Mouse (Mus musculus): ENCODE measurements at regions not wholly inside any gene's neighbourhood (a gene's known extent, or its start where the extent isn't known, plus 50 kb on each side); places are given as distances from the start of the nearest gene placed in this dataset.

DNA sequence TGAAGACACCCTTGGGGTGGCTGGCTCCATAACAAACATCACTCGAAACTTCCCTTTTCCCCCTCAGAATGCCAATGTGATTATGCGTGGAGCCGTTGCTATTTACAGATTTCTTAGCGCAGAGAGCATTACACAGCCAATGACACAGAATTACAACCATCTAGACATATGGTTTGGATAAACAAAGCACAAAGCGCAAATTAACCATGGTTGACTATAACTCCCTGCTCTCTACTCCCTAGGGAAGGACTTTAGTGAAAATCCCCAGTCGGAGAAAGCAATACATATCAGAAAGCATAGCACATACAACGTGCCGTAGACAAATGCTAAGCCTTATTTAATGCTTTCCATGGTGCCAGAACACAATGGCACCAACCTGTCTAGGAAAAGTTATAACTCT lies 131.8 kb downstream of the Tshz3 start:
- H3K27ac ChIP-seq (ENCODE audit: insufficient read depth, low read length), result no peak overlapping the region
- TF ChIP-seq POLR2A (IDR thresholded peaks at IDR 0.05; ENCODE audit: low read depth, low read length), result no peak
- no peak for TF ChIP-seq CTCF (IDR thresholded peaks at IDR 0.05; ENCODE audit: borderline replicate concordance, insufficient read depth, low read length)

DNA sequence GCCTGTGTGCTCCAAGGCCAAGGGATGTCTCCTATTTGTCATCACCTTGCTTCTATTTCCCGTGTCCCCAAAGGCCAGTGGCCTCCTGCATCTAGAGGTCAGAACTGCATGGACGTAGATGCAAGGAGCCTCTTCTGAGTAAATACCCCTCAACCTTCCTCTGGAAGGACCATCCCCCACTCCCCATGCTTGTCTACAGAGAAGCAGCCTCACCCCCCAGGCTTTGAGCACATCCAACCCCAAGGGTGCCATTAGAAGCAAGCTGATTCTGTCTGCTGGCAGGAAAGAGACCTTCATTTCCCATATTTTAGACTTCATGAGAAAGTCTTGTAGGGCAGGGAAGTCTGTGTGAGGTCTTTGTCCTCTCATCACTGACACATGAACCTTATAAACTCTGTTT lies 132.2 kb downstream of the Tshz3 start:
- TF ChIP-seq POLR2A (IDR thresholded peaks at IDR 0.05; ENCODE audit: low read depth, low read length) (no peak), CTCF (IDR thresholded peaks at IDR 0.05; ENCODE audit: borderline replicate concordance, insufficient read depth, low read length) (no peak)
- H3K4me3 ChIP-seq (ENCODE audit: insufficient read depth, low read length), result no peak overlapping the region
- H3K4me1 ChIP-seq (ENCODE audit: control insufficient read depth, insufficient read depth, low read length), result no peaks in the 10 kb centered on the region
- H3K27ac ChIP-seq (ENCODE audit: insufficient read depth, low read length), result no peak overlapping the region

More for the DNA sequence above, 131.8 kb downstream of the Tshz3 start:
- Histone ChIP-seq H3K4me1 (ENCODE audit: control insufficient read depth, insufficient read depth, low read length) (no peaks in the 10 kb centered on the region), H3K4me3 (ENCODE audit: insufficient read depth, low read length) (no peak overlapping the region)

DNA sequence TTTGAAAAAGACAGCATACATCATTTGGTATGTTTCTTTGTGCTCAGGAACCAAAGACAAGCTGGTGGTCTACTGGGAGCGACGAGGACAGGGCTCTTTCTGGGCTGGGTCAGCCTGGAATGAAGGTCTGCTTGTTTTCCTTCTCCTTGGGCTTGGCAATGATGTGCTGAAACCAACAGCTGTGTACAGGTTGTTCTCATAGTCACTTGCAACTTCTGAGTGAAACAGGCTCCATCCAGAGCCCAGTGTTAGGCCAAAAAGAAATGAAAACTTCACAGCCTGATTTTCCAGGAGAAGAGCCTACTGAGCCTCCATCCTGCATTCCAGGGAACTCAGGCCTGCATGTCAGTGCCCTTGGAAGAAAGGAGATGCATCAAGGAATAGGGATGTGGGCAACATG lies 150.4 kb downstream of the Tshz3 start:
- TF ChIP-seq POLR2A (IDR thresholded peaks at IDR 0.05; ENCODE audit: low read depth, low read length) (no peak), CTCF (IDR thresholded peaks at IDR 0.05; ENCODE audit: borderline replicate concordance, insufficient read depth, low read length) (no peak)
- Histone ChIP-seq H3K27ac (ENCODE audit: insufficient read depth, low read length) (no peak overlapping the region), H3K4me3 (ENCODE audit: insufficient read depth, low read length) (no peak overlapping the region)

DNA sequence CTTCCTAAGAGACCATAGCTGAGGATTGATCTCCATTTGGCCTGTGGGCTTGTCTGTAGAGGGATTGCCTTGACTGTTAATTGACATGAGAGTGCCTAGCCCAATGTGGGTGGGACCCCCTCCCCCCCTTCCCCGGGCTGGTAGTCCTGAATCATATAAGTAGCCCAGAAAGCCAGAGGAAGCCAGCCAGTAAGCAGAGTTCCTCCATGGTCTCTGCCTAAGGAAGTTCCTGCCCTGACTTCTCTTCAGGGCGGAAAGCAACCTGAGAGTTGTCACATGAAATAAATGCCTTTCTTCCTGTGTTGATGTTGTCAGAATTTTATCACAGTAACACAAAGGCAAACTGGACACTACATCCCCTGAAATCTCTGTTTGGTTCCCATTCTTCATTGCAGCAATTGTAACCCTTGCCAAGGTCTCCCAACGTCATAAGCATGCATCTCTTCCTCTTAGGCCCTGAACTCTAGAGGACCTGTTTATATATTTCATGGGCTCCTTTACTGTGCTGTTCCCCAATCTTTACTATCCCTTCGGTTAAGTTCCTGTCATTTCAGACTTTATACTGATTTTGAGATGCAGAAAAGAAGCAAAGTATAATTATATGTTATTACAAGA lies 153.5 kb downstream of the Tshz3 start:
- no peak overlapping the region for H3K4me3 ChIP-seq (ENCODE audit: insufficient read depth, low read length)
- TF ChIP-seq CTCF (IDR thresholded peaks at IDR 0.05; ENCODE audit: borderline replicate concordance, insufficient read depth, low read length), result no peak
- TF ChIP-seq POLR2A (IDR thresholded peaks at IDR 0.05; ENCODE audit: low read depth, low read length), result no peak
- H3K4me1 ChIP-seq (ENCODE audit: control insufficient read depth, insufficient read depth, low read length), result no peaks in the 10 kb centered on the region
- H3K27ac ChIP-seq (ENCODE audit: insufficient read depth, low read length), result no peak overlapping the region

More for the DNA sequence above, 150.4 kb downstream of the Tshz3 start:
- H3K4me1 ChIP-seq (ENCODE audit: control insufficient read depth, insufficient read depth, low read length), result no peaks in the 10 kb centered on the region

DNA sequence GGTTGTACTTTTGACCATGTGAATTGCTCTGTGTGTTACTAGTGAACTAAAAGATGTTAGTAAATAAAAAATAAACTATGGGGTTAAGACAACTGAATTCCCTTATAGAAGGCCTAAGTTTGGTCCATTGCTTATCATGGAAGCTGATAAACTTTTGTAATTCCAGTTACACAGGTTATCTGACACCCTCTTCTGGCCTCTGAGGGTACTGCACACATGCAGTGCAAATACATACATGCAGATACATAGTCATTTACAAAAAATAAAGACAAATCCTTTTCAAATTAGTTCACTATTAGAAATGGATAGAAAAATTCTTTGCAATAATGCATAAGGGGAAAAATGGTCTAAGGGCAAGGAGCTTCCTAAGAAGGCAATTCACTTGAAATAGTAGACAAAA lies 156.4 kb downstream of the Tshz3 start:
- TF ChIP-seq POLR2A (IDR thresholded peaks at IDR 0.05; ENCODE audit: low read depth, low read length), result no peak
- TF ChIP-seq CTCF (IDR thresholded peaks at IDR 0.05; ENCODE audit: borderline replicate concordance, insufficient read depth, low read length), result no peak
- H3K27ac ChIP-seq (ENCODE audit: insufficient read depth, low read length), result no peak overlapping the region
- H3K4me3 ChIP-seq (ENCODE audit: insufficient read depth, low read length), result no peak overlapping the region
- H3K4me1 ChIP-seq (ENCODE audit: control insufficient read depth, insufficient read depth, low read length), result no peaks in the 10 kb centered on the region

DNA sequence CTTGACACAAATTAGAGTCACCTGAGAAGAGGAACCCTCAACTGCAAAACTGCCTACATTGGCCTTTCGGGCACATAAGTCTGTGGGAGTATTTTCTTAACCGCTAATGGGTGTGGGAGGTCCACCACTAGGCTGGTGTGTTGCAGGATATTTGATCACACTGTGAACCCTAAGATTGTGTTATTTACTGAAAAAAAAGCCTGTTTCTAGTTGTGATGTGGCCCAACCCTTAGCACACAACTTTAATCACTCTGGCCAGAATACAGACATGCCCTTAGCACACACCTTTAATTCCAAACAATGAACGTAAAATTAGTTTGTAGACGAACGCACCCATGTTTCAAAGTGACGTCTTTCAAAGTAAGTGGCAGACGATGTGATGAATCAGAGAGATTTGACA lies 161.5 kb downstream of the Tshz3 start:
- Histone ChIP-seq H3K4me3 (ENCODE audit: insufficient read depth, low read length) (no peak overlapping the region), H3K4me1 (ENCODE audit: control insufficient read depth, insufficient read depth, low read length) (no peaks in the 10 kb centered on the region), H3K27ac (ENCODE audit: insufficient read depth, low read length) (no peak overlapping the region)
- no peak for TF ChIP-seq CTCF (IDR thresholded peaks at IDR 0.05; ENCODE audit: borderline replicate concordance, insufficient read depth, low read length)
- TF ChIP-seq POLR2A (IDR thresholded peaks at IDR 0.05; ENCODE audit: low read depth, low read length), result no peak

DNA sequence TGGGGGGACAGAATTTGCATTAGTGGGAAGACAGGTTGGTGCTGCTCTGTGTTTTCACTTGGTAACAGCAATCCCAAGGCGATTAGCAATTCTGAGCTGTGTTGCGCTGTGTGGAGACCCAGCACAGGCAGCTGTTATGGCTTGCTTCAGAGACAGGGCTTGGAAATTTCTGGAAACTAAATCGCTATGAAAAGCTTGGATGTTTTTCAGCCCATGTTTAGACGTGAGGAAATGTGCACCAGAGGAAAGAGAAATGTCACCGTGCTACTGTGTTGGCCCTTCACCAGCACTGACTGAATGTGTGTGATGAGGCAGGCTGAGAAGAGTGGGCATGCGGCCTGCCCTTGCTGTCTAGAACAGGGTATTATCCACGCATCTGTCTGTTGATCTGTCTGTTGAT lies 164.6 kb downstream of the Tshz3 start:
- no peak overlapping the region for H3K4me3 ChIP-seq (ENCODE audit: insufficient read depth, low read length)
- H3K4me1 ChIP-seq (ENCODE audit: control insufficient read depth, insufficient read depth, low read length), result no peaks in the 10 kb centered on the region
- H3K27ac ChIP-seq (ENCODE audit: insufficient read depth, low read length), result no peak overlapping the region
- TF ChIP-seq POLR2A (IDR thresholded peaks at IDR 0.05; ENCODE audit: low read depth, low read length), result no peak
- TF ChIP-seq CTCF (IDR thresholded peaks at IDR 0.05; ENCODE audit: borderline replicate concordance, insufficient read depth, low read length), result no peak

DNA sequence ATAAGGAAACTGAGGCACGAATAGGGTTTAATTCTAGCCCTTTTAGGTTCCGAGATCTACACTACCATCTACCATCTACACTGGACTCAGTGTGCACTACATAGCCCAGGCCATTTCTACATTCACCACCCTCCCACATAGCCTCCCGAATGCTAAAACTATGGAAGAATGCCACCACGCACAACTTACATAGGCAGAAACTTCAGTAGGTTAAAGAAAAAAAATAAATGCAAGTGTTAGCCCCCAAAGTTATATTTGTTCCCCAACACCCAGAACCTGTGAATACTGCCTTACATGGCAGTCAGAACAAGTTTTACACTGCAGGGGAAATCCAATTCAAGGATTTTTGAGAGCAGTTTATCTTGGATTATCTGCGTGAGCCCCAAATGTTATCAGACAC lies 165.8 kb downstream of the Tshz3 start:
- TF ChIP-seq CTCF (IDR thresholded peaks at IDR 0.05; ENCODE audit: borderline replicate concordance, insufficient read depth, low read length) (no peak), POLR2A (IDR thresholded peaks at IDR 0.05; ENCODE audit: low read depth, low read length) (no peak)
- no peak overlapping the region for H3K27ac ChIP-seq (ENCODE audit: insufficient read depth, low read length)

DNA sequence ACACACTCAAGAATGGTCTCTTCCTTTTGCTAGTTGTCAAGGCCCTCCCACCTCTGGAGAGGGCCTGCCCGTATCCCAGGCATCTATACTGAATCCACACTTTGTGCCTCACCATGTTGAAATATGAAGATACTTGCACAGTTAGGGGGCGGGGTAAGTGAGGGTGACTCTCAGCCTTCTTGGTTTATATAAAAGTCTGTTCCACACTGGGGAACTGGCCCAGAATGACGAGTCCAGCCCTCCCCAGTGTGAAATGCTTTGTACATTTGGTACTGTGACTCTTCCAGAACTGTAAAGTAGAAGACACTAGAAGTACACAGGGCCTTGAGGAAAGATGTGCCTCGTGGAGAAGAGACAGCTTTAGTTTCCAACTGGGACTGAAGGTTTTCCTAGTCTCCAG lies 166.8 kb downstream of the Tshz3 start:
- Histone ChIP-seq H3K27ac (ENCODE audit: insufficient read depth, low read length) (no peak overlapping the region), H3K4me3 (ENCODE audit: insufficient read depth, low read length) (no peak overlapping the region), H3K4me1 (ENCODE audit: control insufficient read depth, insufficient read depth, low read length) (no peaks in the 10 kb centered on the region)
- TF ChIP-seq POLR2A (IDR thresholded peaks at IDR 0.05; ENCODE audit: low read depth, low read length) (no peak), CTCF (IDR thresholded peaks at IDR 0.05; ENCODE audit: borderline replicate concordance, insufficient read depth, low read length) (no peak)

More for the DNA sequence above, 165.8 kb downstream of the Tshz3 start:
- no peak overlapping the region for H3K4me3 ChIP-seq (ENCODE audit: insufficient read depth, low read length)
- H3K4me1 ChIP-seq (ENCODE audit: control insufficient read depth, insufficient read depth, low read length), result no peaks in the 10 kb centered on the region

DNA sequence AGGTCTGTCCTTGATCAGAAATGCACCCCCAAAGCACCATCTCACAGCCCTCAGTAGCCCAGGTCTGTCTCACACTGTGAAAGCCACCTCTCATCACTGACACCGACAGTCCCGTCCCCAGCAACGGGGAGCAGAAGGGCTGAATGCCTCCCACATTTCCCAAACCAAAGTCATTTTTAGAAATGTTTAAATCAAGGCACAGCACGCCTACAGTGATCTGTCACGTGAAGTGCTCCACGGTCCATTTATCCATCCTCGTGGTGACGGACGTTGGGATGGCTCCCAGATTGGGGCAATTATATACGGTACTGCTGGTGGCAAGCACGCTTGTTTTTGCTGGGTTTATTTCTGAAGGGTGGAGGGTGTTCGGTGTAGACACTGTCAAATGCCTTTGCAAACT lies 168.7 kb downstream of the Tshz3 start:
- no peak overlapping the region for H3K27ac ChIP-seq (ENCODE audit: insufficient read depth, low read length)
- H3K4me3 ChIP-seq (ENCODE audit: insufficient read depth, low read length), result no peak overlapping the region
- H3K4me1 ChIP-seq (ENCODE audit: control insufficient read depth, insufficient read depth, low read length), result no peaks in the 10 kb centered on the region
- TF ChIP-seq CTCF (IDR thresholded peaks at IDR 0.05; ENCODE audit: borderline replicate concordance, insufficient read depth, low read length) (no peak), POLR2A (IDR thresholded peaks at IDR 0.05; ENCODE audit: low read depth, low read length) (no peak)

All from embryonic fibroblast, embryonic 13.5 days (primary cell).